Mouse (Mus musculus): Measurements from ENCODE around the gene Brwd3. TPM values are rescaled to one million over a fixed set of nuclear protein-coding genes. Genes with fewer than 3 reads are reported as not detected.

The Brwd3 gene
- polyA plus RNA-seq (2014; fragmentation: Nextera tagmentation; extraction: Ambion mirVana) = 3.1 and 4.5 TPM in 2 replicates

DNA sequence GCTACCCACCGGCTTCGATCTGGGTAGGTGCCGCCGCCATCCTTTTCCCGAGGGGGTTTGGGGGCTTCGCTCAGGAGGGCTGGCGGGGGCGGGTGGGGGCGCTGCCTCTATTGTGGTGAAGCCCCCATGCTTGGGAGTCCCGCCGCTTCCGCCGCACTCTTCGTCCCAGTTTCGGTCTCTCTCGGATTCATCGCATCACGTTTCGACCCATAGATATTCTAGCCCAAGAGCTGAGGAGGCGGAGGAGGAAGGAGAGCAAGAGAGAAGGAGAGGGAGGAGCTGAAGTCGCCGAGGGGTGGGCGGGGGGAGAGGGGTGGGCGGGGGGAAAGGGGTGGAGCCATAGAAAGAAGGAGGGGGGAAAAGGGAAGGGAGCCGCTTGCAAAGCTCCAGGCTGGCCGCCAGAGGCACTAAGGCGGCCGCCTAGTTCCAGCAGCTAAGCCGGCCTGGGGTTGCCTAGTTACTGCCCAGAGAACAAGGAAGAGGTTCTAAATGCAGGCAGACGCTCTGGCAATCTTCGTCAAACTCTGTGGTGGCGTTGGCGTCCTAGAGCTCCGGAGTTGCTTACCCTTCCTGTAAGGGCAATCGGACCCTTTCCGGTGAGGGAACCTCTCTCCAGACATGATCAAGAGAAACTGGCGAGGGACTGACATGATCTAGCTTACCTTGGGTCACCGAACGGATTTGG lies at the start of gene Brwd3:
TSS of gene Brwd3 (minus strand) at position 283 of the 685 bp plus-strand sequence.
- peak within 1 kb of the TSS; percentile 49 for H3K4me2 ChIP-seq (replicated peaks; ENCODE audit: low read depth, low read length)
- no peaks in the 10 kb centered on the region for H3K36me3 ChIP-seq (ENCODE audit: control insufficient read depth, insufficient read depth, low read length)
- peak within 1 kb of the TSS; percentile 73; the same call in 1 of the 2 replicates for H3K27ac ChIP-seq (ENCODE audit: low read depth, low read length)
- peak within 1 kb of the TSS; percentile 64 for H3K9ac ChIP-seq (ENCODE audit: low read depth, low read length)
- peak within 1 kb of the TSS; percentile 53 for H3K4me3 ChIP-seq (ENCODE audit: low read length)
- 26% methylated on average over 34 of the region's 39 CpGs for WGBS
- H3K27me3 ChIP-seq (ENCODE audit: control insufficient read depth, insufficient read depth, low read length) = no peaks in the 10 kb centered on the region
- H3K4me1 ChIP-seq (ENCODE audit: control insufficient read depth, insufficient read depth, low read length) = no peaks in the 10 kb centered on the region
- ATAC-seq (ENCODE audit: low FRiP score, low TSS enrichment) = peak; percentile 97
- no peaks in the 10 kb centered on the region for H3K9me3 ChIP-seq (ENCODE audit: control insufficient read depth, low read length)

DNA sequence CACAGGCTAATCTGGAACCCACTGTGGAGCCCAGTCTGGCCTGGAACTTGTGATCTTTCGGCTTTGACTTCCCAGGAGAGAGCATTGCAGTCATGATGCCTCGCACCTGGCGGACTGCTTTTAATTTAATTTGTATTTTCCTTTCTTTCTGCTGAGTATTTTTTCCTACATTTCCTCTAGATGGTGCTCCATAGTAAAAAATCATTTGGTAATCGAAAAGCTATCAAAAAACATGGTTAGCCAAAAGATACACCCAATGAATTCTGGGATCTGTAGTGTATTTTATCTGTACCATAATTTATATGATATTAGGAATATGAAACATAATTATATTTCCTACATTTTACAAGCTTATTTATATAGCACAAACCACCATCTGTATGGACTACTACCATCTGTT lies 28.5 kb upstream of the Brwd3 start:
- H3K27me3 ChIP-seq (ENCODE audit: control insufficient read depth, insufficient read depth, low read length) = no peaks in the 10 kb centered on the region
- no peak for ATAC-seq (ENCODE audit: low FRiP score, low TSS enrichment)
- H3K4me1 ChIP-seq (ENCODE audit: control insufficient read depth, insufficient read depth, low read length) = no peaks in the 10 kb centered on the region
- 86% methylated on average over 4 of the region's 4 CpGs for WGBS
- no peaks in the 10 kb centered on the region for H3K36me3 ChIP-seq (ENCODE audit: control insufficient read depth, insufficient read depth, low read length)
- H3K9ac ChIP-seq (ENCODE audit: low read depth, low read length) = no peak overlapping the region
- H3K9me3 ChIP-seq (ENCODE audit: control insufficient read depth, low read length) = no peaks in the 10 kb centered on the region
- no peak overlapping the region for H3K4me3 ChIP-seq (ENCODE audit: low read length)
- H3K27ac ChIP-seq (ENCODE audit: low read depth, low read length) = no peak overlapping the region
- H3K4me2 ChIP-seq (replicated peaks; ENCODE audit: low read depth, low read length) = no peak overlapping the region

DNA sequence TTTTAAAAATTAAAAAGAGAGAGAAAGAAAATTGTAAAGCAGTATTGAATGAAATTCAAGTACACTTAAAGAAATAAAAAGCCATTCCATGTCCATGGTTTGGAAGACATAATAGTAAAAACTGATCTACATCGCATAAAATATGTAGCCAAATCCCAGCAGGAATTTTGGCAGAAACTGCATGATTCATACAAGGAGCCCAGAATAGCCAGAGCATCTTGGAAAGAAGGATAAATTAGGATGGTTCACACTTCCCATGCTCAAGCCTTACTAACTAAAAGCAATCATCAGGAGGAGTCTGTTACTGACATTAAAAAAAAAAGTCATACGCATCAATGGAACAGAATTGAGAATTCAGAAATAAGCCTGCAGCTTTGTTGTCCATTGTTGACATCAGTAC lies 8.5 kb upstream of the Brwd3 start:
- Histone ChIP-seq H3K9me3 (ENCODE audit: control insufficient read depth, low read length) (no peaks in the 10 kb centered on the region), H3K4me2 (replicated peaks; ENCODE audit: low read depth, low read length) (no peak overlapping the region), H3K27me3 (ENCODE audit: control insufficient read depth, insufficient read depth, low read length) (no peaks in the 10 kb centered on the region), H3K9ac (ENCODE audit: low read depth, low read length) (no peak overlapping the region), H3K4me1 (ENCODE audit: control insufficient read depth, insufficient read depth, low read length) (no peaks in the 10 kb centered on the region), H3K36me3 (ENCODE audit: control insufficient read depth, insufficient read depth, low read length) (no peaks in the 10 kb centered on the region), H3K4me3 (ENCODE audit: low read length) (no peak overlapping the region), H3K27ac (ENCODE audit: low read depth, low read length) (no peak overlapping the region)
- 93% methylated on average over 2 of the region's 2 CpGs for WGBS
- ATAC-seq (ENCODE audit: low FRiP score, low TSS enrichment) = no peak

DNA sequence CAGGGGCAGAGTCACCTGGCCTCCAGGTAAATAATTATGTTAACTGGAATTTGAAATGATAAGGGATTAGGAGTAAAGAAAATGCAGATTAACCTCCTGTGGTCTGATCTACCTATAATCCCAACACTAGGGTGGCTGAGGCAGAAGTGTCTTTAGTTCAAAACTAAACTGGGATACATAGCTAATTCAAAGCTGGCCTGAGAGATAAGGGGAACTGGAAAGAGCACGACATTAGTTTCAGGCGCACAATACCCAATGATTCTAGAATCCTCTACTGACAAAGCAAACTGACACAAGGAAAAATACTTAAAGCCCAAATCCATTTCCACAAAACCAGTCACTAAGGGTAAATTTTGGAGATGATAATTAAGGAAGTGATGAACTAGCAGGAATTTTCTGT lies 2.2 kb upstream of the Brwd3 start:
- Histone ChIP-seq H3K9me3 (ENCODE audit: control insufficient read depth, low read length) (no peaks in the 10 kb centered on the region), H3K9ac (ENCODE audit: low read depth, low read length) (no peak overlapping the region), H3K4me1 (ENCODE audit: control insufficient read depth, insufficient read depth, low read length) (no peaks in the 10 kb centered on the region), H3K4me2 (replicated peaks; ENCODE audit: low read depth, low read length) (no peak overlapping the region), H3K4me3 (ENCODE audit: low read length) (no peak overlapping the region), H3K27me3 (ENCODE audit: control insufficient read depth, insufficient read depth, low read length) (no peaks in the 10 kb centered on the region), H3K27ac (ENCODE audit: low read depth, low read length) (no peak overlapping the region), H3K36me3 (ENCODE audit: control insufficient read depth, insufficient read depth, low read length) (no peaks in the 10 kb centered on the region)
- no peak for ATAC-seq (ENCODE audit: low FRiP score, low TSS enrichment)
- 84% methylated on average over 2 of the region's 2 CpGs for WGBS

DNA sequence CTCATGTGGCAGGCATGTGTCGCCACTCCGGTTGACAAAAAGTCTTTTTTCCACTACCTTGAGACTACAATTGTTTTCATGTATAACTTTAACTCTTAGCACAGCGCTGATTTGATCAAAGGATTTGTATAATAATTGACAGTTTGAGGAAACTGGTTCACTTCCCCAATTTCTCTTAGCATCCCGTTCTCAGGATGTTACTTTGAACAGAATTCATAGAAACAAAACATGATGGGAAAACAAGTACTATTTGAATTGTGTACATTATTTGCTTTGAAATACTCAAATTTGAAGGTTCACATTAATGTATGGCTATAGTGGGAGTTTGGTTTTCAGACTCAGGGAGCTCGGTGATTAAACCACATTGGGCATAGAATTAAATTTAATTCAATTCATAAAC lies 1.1 kb upstream of the Brwd3 start:
- ATAC-seq (ENCODE audit: low FRiP score, low TSS enrichment) = no peak
- H3K4me1 ChIP-seq (ENCODE audit: control insufficient read depth, insufficient read depth, low read length) = no peaks in the 10 kb centered on the region
- peak overlapping the region; percentile 40 for H3K4me2 ChIP-seq (replicated peaks; ENCODE audit: low read depth, low read length)
- no peaks in the 10 kb centered on the region for H3K36me3 ChIP-seq (ENCODE audit: control insufficient read depth, insufficient read depth, low read length)
- no peaks in the 10 kb centered on the region for H3K9me3 ChIP-seq (ENCODE audit: control insufficient read depth, low read length)
- peak overlapping the region; percentile 39; the same call in 1 of the 2 replicates for H3K4me3 ChIP-seq (ENCODE audit: low read length)
- no peak overlapping the region for H3K27ac ChIP-seq (ENCODE audit: low read depth, low read length)
- no peak overlapping the region for H3K9ac ChIP-seq (ENCODE audit: low read depth, low read length)
- H3K27me3 ChIP-seq (ENCODE audit: control insufficient read depth, insufficient read depth, low read length) = no peaks in the 10 kb centered on the region
- 73% methylated on average over 5 of the region's 5 CpGs for WGBS

DNA sequence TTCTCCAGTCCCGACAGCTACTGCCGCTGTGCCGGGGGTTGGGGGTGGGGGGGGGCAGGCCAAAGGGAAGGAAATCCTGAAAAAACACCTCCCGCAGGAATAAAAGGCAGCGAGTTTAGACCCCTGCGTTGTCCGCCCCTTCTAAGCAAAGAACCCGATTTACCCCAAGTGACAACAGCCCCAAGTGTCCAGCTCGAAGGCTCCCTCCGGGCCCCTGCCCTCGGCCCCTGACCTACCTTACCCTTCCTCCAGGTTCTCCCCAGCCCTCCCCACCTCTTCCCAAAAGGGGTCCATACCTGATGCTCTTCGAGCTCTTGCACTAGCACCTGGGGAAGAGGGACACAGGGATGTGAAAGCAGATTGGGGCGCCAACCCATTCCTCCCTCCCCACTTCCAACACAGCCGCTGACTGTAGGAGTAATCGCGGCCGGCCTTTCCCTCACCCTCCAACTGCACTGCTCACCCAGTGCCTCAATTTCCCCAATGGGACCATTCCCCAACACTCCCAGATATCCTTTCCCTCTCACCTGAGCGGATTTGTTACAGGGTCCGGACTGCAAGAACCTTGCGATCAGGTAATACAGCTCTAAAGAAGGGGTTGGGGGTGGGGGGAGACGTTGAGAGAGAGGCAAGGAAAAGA lies 671 bp downstream of the Brwd3 start:
- Histone ChIP-seq H3K36me3 (ENCODE audit: control insufficient read depth, insufficient read depth, low read length) (no peaks in the 10 kb centered on the region), H3K27ac (ENCODE audit: low read depth, low read length) (peak overlapping the region; percentile 73; the same call in 1 of the 2 replicates), H3K27me3 (ENCODE audit: control insufficient read depth, insufficient read depth, low read length) (no peaks in the 10 kb centered on the region), H3K9ac (ENCODE audit: low read depth, low read length) (peak overlapping the region; percentile 64), H3K9me3 (ENCODE audit: control insufficient read depth, low read length) (no peaks in the 10 kb centered on the region), H3K4me2 (replicated peaks; ENCODE audit: low read depth, low read length) (peak overlapping the region; percentile 49), H3K4me3 (ENCODE audit: low read length) (peak overlapping the region; percentile 53), H3K4me1 (ENCODE audit: control insufficient read depth, insufficient read depth, low read length) (no peaks in the 10 kb centered on the region)
- WGBS = 36% methylated on average over 19 of the region's 21 CpGs
- peak; percentile 41 for ATAC-seq (ENCODE audit: low FRiP score, low TSS enrichment)

DNA sequence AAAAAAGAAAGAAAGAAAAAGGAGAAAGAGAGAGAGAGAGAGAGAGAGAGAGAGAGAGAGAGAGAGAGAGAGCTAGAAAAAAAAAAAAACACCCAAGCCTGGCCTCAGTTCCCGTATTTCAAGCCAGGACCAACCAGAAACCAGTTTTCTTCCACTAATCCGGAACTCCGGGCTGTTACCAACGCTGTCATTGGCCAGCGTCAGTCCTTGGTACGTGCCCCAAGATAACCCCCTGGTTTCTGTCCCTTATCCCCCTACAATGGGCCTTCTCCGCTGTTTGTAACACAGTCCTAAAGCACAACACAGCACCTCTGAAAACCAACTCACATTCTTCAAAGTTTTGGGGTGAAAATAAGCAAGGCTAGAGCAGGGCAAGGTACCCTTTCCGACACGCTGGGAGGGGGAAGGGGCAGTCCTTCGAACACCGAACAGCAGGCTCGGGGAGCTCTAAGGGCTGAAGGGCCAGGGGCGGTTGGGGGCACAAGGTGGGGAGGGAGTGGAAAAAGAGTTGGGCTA lies 1.4 kb downstream of the Brwd3 start:
- Histone ChIP-seq H3K4me3 (ENCODE audit: low read length) (peak overlapping the region; percentile 53), H3K4me1 (ENCODE audit: control insufficient read depth, insufficient read depth, low read length) (no peaks in the 10 kb centered on the region), H3K27ac (ENCODE audit: low read depth, low read length) (peak overlapping the region; percentile 73), H3K9ac (ENCODE audit: low read depth, low read length) (peak overlapping the region; percentile 64), H3K4me2 (replicated peaks; ENCODE audit: low read depth, low read length) (peak overlapping the region; percentile 49), H3K27me3 (ENCODE audit: control insufficient read depth, insufficient read depth, low read length) (no peaks in the 10 kb centered on the region), H3K36me3 (ENCODE audit: control insufficient read depth, insufficient read depth, low read length) (no peaks in the 10 kb centered on the region), H3K9me3 (ENCODE audit: control insufficient read depth, low read length) (no peaks in the 10 kb centered on the region)
- WGBS = 29% methylated on average over 13 of the region's 13 CpGs
- ATAC-seq (ENCODE audit: low FRiP score, low TSS enrichment) = peak; percentile 81

DNA sequence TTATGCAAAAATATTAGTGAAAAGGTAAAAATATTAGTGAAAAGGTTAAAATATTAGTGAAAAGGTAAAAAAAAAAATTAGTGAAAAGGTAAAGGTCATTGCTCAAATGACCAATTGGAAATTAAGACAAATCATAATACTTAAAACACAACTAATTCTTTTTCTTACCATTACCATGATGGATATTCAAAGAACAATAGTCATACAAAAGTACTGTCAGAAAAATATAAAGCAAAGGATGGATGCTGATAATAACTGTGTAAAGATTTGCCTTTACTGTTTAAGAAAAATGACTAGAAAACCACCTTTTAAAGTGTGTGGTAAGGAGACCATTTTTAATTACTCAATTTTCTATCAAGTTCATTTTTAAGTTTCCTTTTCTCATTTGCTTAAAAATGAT lies 2.9 kb downstream of the Brwd3 start:
- H3K9me3 ChIP-seq (ENCODE audit: control insufficient read depth, low read length) = no peaks in the 10 kb centered on the region
- no peaks in the 10 kb centered on the region for H3K4me1 ChIP-seq (ENCODE audit: control insufficient read depth, insufficient read depth, low read length)
- ATAC-seq (ENCODE audit: low FRiP score, low TSS enrichment) = no peak
- no peaks in the 10 kb centered on the region for H3K27me3 ChIP-seq (ENCODE audit: control insufficient read depth, insufficient read depth, low read length)
- no peak overlapping the region for H3K27ac ChIP-seq (ENCODE audit: low read depth, low read length)
- no peak overlapping the region for H3K4me3 ChIP-seq (ENCODE audit: low read length)
- no peak overlapping the region for H3K4me2 ChIP-seq (replicated peaks; ENCODE audit: low read depth, low read length)
- no peaks in the 10 kb centered on the region for H3K36me3 ChIP-seq (ENCODE audit: control insufficient read depth, insufficient read depth, low read length)
- H3K9ac ChIP-seq (ENCODE audit: low read depth, low read length) = no peak overlapping the region

DNA sequence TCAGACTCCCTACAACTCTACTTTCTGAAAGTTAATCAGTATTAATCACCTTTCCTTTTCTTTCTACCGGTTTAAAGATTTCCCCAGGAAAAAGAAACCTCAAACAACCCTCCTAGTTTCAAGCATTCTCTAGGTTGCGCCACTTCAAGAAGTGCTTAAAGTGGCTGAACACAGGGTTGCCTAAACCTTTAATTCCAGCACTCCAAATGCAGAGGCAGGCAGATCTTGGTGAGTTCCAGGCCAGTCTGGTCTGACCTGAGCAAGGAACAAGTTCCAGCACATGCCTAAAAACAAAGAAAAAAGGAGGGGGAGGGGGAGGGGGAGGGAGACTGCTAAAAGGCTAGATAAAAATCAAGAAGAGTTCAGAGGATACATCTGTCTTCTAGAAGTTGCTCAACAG lies 6.1 kb downstream of the Brwd3 start:
- Histone ChIP-seq H3K9ac (ENCODE audit: low read depth, low read length) (no peak overlapping the region), H3K4me3 (ENCODE audit: low read length) (no peak overlapping the region), H3K27ac (ENCODE audit: low read depth, low read length) (no peak overlapping the region), H3K27me3 (ENCODE audit: control insufficient read depth, insufficient read depth, low read length) (no peaks in the 10 kb centered on the region), H3K4me2 (replicated peaks; ENCODE audit: low read depth, low read length) (no peak overlapping the region), H3K9me3 (ENCODE audit: control insufficient read depth, low read length) (no peaks in the 10 kb centered on the region), H3K4me1 (ENCODE audit: control insufficient read depth, insufficient read depth, low read length) (no peaks in the 10 kb centered on the region), H3K36me3 (ENCODE audit: control insufficient read depth, insufficient read depth, low read length) (0 out of 2 replicates have a peak, but pooled peaks cover 5% of the 10 kb centered on the region)
- no peak for ATAC-seq (ENCODE audit: low FRiP score, low TSS enrichment)
- 75% methylated on average over 2 of the region's 2 CpGs for WGBS
